Mouse (Mus musculus): Measurements from ENCODE around the gene Akap1. TPM values are rescaled to one million over a fixed set of nuclear protein-coding genes. Genes with fewer than 3 reads are reported as not detected.

Gene Akap1
- polyA plus RNA-seq, 1 experiment from 2014 or later: 14.2 TPM

- Histone ChIP-seq H3K27ac (ENCODE audit: low read depth) (no peak overlapping the region), H3K36me3 (replicated peaks; ENCODE audit: insufficient read depth, low read length) (peaks cover 15% of the 10 kb centered on the region; the same call in 1 of the 2 replicates), H3K4me1 (ENCODE audit: insufficient read depth) (peaks cover 22% of the 10 kb centered on the region), H3K9ac (replicated peaks) (no peak overlapping the region), H3K4me2 (ENCODE audit: low read depth, low read length) (no peak overlapping the region), H3K27me3 (ENCODE audit: insufficient read depth, low read length) (no peaks in the 10 kb centered on the region), H3K4me3 (ENCODE audit: low read depth, low read length) (no peak overlapping the region), H3K9me3 (ENCODE audit: low read length) (no peaks in the 10 kb centered on the region)
- ATAC-seq: no peak
- no peak for DNase-seq
- WGBS (ENCODE audit: insufficient replicate concordance): 81% methylated on average over 5 of the region's 5 CpGs
- TF ChIP-seq EP300 (IDR thresholded peaks at IDR 0.05; ENCODE audit: low read depth): no peak
Observed at GRCm38 (mm10) chr11:88844384-88844783, 20.0 kb downstream of the Akap1 start.

GRCm38 (mm10) chr11:88843305-88843704 lies 21.1 kb downstream of the Akap1 start:
- DNase-seq (no peak), ATAC-seq (no peak)
- Histone ChIP-seq H3K9me3 (ENCODE audit: low read length) (no peaks in the 10 kb centered on the region), H3K9ac (replicated peaks) (no peak overlapping the region), H3K4me3 (ENCODE audit: low read depth, low read length) (no peak overlapping the region), H3K4me1 (ENCODE audit: insufficient read depth) (peaks cover 11% of the 10 kb centered on the region), H3K27ac (ENCODE audit: low read depth) (no peak overlapping the region), H3K36me3 (replicated peaks; ENCODE audit: insufficient read depth, low read length) (peaks cover 15% of the 10 kb centered on the region; the same call in 1 of the 2 replicates), H3K4me2 (ENCODE audit: low read depth, low read length) (no peak overlapping the region), H3K27me3 (ENCODE audit: insufficient read depth, low read length) (no peaks in the 10 kb centered on the region)
- 82% methylated on average over 10 of the region's 10 CpGs for WGBS (ENCODE audit: insufficient replicate concordance)
- TF ChIP-seq EP300 (IDR thresholded peaks at IDR 0.05; ENCODE audit: low read depth) (no peak), CTCF (IDR thresholded peaks at IDR 0.05; ENCODE audit: low read depth) (no peak)

GRCm38 (mm10) chr11:88842315-88842975 lies 21.9 kb downstream of the Akap1 start:
- no peaks in the 10 kb centered on the region for H3K27me3 ChIP-seq (ENCODE audit: insufficient read depth, low read length)
- H3K4me1 ChIP-seq (ENCODE audit: insufficient read depth): peaks cover 6% of the 10 kb centered on the region
- no peak overlapping the region for H3K27ac ChIP-seq (ENCODE audit: low read depth)
- no peak overlapping the region for H3K4me3 ChIP-seq (ENCODE audit: low read depth, low read length)
- TF ChIP-seq CTCF (IDR thresholded peaks at IDR 0.05; ENCODE audit: low read depth) (no peak), EP300 (IDR thresholded peaks at IDR 0.05; ENCODE audit: low read depth) (no peak)
- no peak overlapping the region for H3K9ac ChIP-seq (replicated peaks)
- H3K4me2 ChIP-seq (ENCODE audit: low read depth, low read length): no peak overlapping the region
- 89% methylated on average over 11 of the region's 13 CpGs for WGBS (ENCODE audit: insufficient replicate concordance)
- H3K36me3 ChIP-seq (replicated peaks; ENCODE audit: insufficient read depth, low read length): peaks cover 15% of the 10 kb centered on the region; the same call in 1 of the 2 replicates
- ATAC-seq (no peak), DNase-seq (no peak)
- H3K9me3 ChIP-seq (ENCODE audit: low read length): no peaks in the 10 kb centered on the region

- Histone ChIP-seq H3K9me3 (ENCODE audit: low read length) (no peaks in the 10 kb centered on the region), H3K27ac (ENCODE audit: low read depth) (no peak overlapping the region), H3K4me1 (ENCODE audit: insufficient read depth) (peaks cover 5% of the 10 kb centered on the region; the same call in 1 of the 2 replicates), H3K4me3 (ENCODE audit: low read depth, low read length) (no peak overlapping the region), H3K4me2 (ENCODE audit: low read depth, low read length) (no peak overlapping the region), H3K36me3 (replicated peaks; ENCODE audit: insufficient read depth, low read length) (peaks cover 16% of the 10 kb centered on the region; the same call in 1 of the 2 replicates), H3K9ac (replicated peaks) (no peak overlapping the region), H3K27me3 (ENCODE audit: insufficient read depth, low read length) (no peaks in the 10 kb centered on the region)
- TF ChIP-seq CTCF (IDR thresholded peaks at IDR 0.05; ENCODE audit: low read depth) (no peak), EP300 (IDR thresholded peaks at IDR 0.05; ENCODE audit: low read depth) (no peak)
- no peak for DNase-seq
- WGBS (ENCODE audit: insufficient replicate concordance): 49% methylated on average over 6 of the region's 6 CpGs
- ATAC-seq: no peak
Observed at GRCm38 (mm10) chr11:88841406-88841805, 23.0 kb downstream of the Akap1 start.

GRCm38 (mm10) chr11:88840724-88841350 lies 23.5 kb downstream of the Akap1 start:
- no peak overlapping the region for H3K27ac ChIP-seq (ENCODE audit: low read depth)
- ATAC-seq: no peak
- no peak overlapping the region for H3K4me2 ChIP-seq (ENCODE audit: low read depth, low read length)
- no peak for TF ChIP-seq CTCF (IDR thresholded peaks at IDR 0.05; ENCODE audit: low read depth)
- no peak for TF ChIP-seq EP300 (IDR thresholded peaks at IDR 0.05; ENCODE audit: low read depth)
- no peaks in the 10 kb centered on the region for H3K9me3 ChIP-seq (ENCODE audit: low read length)
- 75% methylated on average over 10 of the region's 10 CpGs for WGBS (ENCODE audit: insufficient replicate concordance)
- H3K9ac ChIP-seq (replicated peaks): no peak overlapping the region
- H3K4me3 ChIP-seq (ENCODE audit: low read depth, low read length): no peak overlapping the region
- no peak for DNase-seq
- H3K36me3 ChIP-seq (replicated peaks; ENCODE audit: insufficient read depth, low read length): peaks cover 21% of the 10 kb centered on the region; the same call in 1 of the 2 replicates
- H3K27me3 ChIP-seq (ENCODE audit: insufficient read depth, low read length): no peaks in the 10 kb centered on the region
- H3K4me1 ChIP-seq (ENCODE audit: insufficient read depth): peaks cover 5% of the 10 kb centered on the region; the same call in 1 of the 2 replicates

- no peaks in the 10 kb centered on the region for H3K27me3 ChIP-seq (ENCODE audit: insufficient read depth, low read length)
- ATAC-seq (no peak), DNase-seq (no peak)
- H3K4me2 ChIP-seq (ENCODE audit: low read depth, low read length): no peak overlapping the region
- TF ChIP-seq EP300 (IDR thresholded peaks at IDR 0.05; ENCODE audit: low read depth) (no peak), CTCF (IDR thresholded peaks at IDR 0.05; ENCODE audit: low read depth) (no peak)
- no peaks in the 10 kb centered on the region for H3K9me3 ChIP-seq (ENCODE audit: low read length)
- H3K36me3 ChIP-seq (replicated peaks; ENCODE audit: insufficient read depth, low read length): peaks cover 21% of the 10 kb centered on the region; the same call in 1 of the 2 replicates
- WGBS (ENCODE audit: insufficient replicate concordance): 74% methylated on average over 8 of the region's 8 CpGs
- H3K9ac ChIP-seq (replicated peaks): no peak overlapping the region
- H3K4me1 ChIP-seq (ENCODE audit: insufficient read depth): peaks cover 5% of the 10 kb centered on the region; the same call in 1 of the 2 replicates
- H3K4me3 ChIP-seq (ENCODE audit: low read depth, low read length): no peak overlapping the region
- no peak overlapping the region for H3K27ac ChIP-seq (ENCODE audit: low read depth)
Observed at GRCm38 (mm10) chr11:88840292-88840691, 24.1 kb downstream of the Akap1 start.
